Mouse (Mus musculus) bone marrow macrophage, adult 2 months (primary cell): ENCODE measurements at regions not wholly inside any gene's neighbourhood (a gene's known extent, or its start where the extent isn't known, plus 50 kb on each side); places are given as distances from the start of the nearest gene placed in this dataset.

Experiments
- CTCF ChIP-seq: IDR thresholded peaks from 2 replicates; pipeline ENCODE4 v1.5.1; 2012; ENCODE audit warnings: low read depth, mild to moderate bottlenecking, low read length, moderate library complexity
- POLR2A ChIP-seq: IDR thresholded peaks from 2 replicates; pipeline ENCODE4 v1.6.1; 2012; ENCODE audit warnings: mild to moderate bottlenecking, low read depth, low read length, borderline replicate concordance

GRCm38 (mm10) chr19:54285481-54285880 is 241.5 kb downstream of the Adra2a start:
- no peak for TF ChIP-seq CTCF
- TF ChIP-seq POLR2A: no peak
